Mouse (Mus musculus): Measurements from ENCODE around the gene Igflr1.
A peak's percentile ranks its signal among the peaks of the same experiment; 100 is the strongest.

Igflr1 gene

GRCm38 (mm10) chr7:30564970-30565571 lies at the start of gene Igflr1:
Gene Igflr1 (plus strand): TSS chr7:30565427.
- DNase-seq (ENCODE audit: low read depth), result no peak

- DNase-seq (ENCODE audit: low read depth), result no peak
These were observed 46.9 kb upstream of the Igflr1 start for GRCm38 (mm10) chr7:30518325-30518724.

DNA sequence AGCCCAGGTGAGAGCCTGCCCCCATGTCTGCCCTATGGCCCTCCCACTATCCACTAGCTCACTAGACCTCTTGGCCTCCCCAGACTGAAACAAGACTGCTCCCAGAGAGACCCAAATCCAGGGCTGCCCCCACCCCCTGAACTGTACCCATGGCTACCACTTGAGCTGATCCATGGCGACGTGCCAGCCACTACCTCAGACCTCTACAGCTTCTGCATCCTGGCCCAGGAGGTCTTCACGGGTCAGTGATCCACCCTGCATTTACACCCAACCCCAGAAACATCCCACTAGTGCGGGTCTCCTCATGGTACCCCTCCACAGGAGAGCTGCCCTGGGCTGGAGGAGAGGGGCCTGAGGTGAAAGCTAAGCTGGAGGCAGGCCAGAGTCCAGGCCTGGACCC lies 44.8 kb upstream of the Igflr1 start:
- DNase-seq (ENCODE audit: low read depth), result no peak

- DNase-seq (ENCODE audit: low read depth), result no peak
These were observed 44.4 kb upstream of the Igflr1 start for GRCm38 (mm10) chr7:30520856-30521255.

DNA sequence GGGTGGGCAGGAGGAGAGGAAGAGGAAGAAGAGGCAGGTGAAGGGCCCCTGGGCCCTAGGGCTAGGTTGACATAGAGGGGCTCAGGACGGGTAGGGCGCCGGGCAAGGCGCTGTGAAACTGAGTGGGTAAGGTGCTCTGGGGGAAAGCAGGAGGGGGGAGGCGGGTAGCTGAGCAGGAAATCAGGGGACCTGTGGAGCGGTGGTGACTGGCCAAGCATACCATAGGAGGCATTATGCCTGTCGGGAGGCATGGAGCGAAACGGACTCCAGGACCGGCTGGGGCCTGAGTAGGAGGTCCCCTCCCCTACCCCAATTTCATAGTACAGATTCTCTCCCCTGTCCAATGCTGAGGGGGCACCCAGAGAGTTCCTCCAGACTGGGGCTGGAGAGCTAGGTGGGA lies 42.4 kb upstream of the Igflr1 start:
- DNase-seq (ENCODE audit: low read depth), result no peak

- no peak for DNase-seq (ENCODE audit: low read depth)
These were observed 40.7 kb upstream of the Igflr1 start for GRCm38 (mm10) chr7:30524487-30524886.

DNA sequence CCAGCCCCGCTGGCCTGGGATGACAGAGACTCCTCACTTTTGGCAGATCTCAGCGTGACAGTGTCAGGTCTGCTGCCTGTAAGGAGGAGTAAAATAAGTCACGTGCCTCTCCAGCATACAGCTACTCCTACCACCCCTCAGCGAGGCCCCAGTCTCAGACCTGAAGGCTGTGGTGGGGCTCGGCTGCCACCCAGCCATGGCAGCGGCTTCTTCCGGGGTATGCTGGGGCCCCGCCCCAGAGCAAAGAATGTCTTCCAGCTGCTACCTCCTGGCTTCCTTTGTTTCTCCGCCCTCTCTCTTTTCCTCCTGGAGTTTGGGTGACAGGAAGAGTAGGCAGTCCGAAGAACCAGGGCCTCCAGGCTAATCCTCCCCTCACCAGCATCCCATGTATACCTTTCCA lies 39.3 kb upstream of the Igflr1 start:
- no peak for DNase-seq (ENCODE audit: low read depth)

DNA sequence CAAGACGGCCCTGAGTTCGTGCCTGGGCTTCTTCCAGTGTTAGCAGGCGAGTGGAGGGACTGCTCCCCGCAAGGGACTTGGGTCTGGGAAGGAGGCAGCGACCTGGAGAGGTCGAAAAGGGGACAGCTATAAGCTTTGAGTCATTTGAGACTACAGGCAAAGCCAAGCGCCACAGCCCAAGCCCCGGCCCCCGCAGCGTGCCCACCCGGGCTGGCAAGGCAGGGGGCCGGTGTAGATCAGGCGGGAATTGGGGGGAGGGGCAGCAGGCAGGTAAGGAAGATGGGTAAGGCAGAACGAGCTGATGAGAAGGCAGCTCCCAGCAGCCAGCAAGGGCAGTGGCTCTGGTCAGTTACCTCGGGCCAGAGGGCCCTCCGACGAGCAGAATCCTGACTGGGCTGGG lies 38.8 kb upstream of the Igflr1 start:
- DNase-seq (ENCODE audit: low read depth), result no peak

GRCm38 (mm10) chr7:30526981-30527380 lies 38.2 kb upstream of the Igflr1 start:
- no peak for DNase-seq (ENCODE audit: low read depth)

GRCm38 (mm10) chr7:30531291-30531815 lies 33.9 kb upstream of the Igflr1 start:
- DNase-seq (ENCODE audit: low read depth), result no peak

- DNase-seq (ENCODE audit: low read depth), result no peak
These were observed 32.3 kb upstream of the Igflr1 start for GRCm38 (mm10) chr7:30532931-30533330.

- no peak for DNase-seq (ENCODE audit: low read depth)
These were observed 31.1 kb upstream of the Igflr1 start for GRCm38 (mm10) chr7:30533941-30534632.

- DNase-seq (ENCODE audit: low read depth), result peak; percentile 99
These were observed 30.3 kb upstream of the Igflr1 start, which contains the start of gene Arhgap33 for GRCm38 (mm10) chr7:30534633-30535577. Gene Arhgap33 (minus strand): TSS chr7:30535060.

DNA sequence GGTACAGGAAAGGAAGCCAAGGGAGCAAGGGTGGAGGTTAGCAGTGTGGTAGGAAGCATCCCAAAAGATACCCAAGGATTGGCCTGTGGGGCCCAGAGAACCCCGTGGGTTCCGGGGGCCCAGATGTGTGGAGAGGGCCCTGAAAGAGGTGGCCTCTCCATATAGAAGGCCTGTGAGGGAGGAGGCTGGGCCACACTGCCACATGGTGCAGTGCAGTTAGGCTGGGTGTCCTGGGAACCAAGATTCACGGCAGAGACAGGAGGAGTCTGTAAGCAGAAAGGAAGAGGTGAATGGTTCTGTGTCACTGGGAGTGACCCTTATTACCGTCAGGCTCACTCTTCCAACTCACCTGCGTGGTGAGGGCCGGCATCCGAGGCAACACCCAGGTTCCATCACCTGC lies 24.7 kb upstream of the Igflr1 start:
- DNase-seq (ENCODE audit: low read depth), result no peak

DNA sequence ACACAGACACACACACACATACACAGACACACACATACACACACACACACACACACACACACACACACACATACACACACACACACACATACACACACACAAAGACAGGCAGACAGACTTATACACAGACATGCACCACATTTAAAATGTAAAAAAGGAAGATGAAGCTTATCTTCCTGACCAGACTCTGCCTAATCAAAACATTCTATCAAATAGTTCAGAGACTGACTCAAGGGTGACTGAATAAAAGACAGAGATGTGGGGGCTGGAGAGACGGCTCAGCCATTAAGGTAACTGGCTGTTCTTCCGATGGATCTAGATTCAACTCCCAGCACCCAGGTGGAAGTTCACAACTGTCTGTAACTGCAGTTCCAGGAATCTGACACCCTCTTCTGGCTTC lies 20.9 kb upstream of the Igflr1 start:
- DNase-seq (ENCODE audit: low read depth), result no peak

DNA sequence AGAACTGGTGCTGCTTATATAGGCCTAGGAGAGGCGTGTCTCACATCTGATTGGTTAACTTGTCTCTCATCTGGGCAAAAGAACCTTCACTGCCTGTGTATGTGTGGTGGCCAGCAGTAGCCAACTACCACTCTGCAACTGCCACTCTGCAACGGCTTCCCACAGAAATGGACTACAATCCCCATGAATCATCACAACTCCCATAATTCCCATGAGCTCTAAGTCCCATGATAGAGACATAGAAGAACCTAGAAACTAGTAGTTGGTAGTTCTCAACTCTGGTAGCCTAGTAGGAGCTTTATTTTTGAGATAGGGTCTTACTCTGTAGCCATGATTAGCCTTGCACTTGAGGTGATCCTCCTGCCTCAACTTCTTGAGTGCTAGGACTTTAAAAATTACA lies 15.3 kb upstream of the Igflr1 start:
- DNase-seq (ENCODE audit: low read depth), result no peak

- DNase-seq (ENCODE audit: low read depth), result no peak
These were observed 14.6 kb upstream of the Igflr1 start for GRCm38 (mm10) chr7:30550603-30551002.

DNA sequence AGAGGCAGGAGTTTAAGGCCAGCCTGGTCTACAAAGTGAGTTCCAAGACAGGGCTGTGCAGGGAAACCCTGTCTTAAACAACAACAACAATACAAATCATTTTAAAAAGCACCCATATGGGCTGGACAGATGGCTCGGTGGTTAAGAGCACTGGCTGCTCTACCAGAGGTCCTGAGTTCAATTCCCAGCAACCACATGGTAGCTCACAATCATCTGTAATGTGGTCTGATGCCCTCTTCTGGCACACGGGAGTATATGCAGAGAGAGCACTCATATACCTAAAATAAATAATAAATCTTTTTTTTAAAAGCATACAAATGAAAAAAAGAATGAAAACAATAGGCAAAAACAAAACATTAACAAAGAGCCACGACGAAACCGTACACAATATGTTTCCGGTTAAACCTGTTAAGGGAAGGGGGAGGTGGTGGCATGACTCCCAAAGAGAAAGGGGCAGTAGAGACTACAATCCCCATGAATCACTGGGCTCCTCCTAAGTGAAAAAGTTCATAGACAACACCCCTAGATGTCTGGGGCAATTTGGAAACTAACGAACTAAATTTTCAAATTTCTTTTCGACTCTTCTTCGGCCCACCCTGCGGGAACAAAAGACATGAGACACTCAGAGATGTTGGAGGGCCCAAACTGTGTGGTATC lies 13.7 kb upstream of the Igflr1 start:
- DNase-seq (ENCODE audit: low read depth), result no peak

DNA sequence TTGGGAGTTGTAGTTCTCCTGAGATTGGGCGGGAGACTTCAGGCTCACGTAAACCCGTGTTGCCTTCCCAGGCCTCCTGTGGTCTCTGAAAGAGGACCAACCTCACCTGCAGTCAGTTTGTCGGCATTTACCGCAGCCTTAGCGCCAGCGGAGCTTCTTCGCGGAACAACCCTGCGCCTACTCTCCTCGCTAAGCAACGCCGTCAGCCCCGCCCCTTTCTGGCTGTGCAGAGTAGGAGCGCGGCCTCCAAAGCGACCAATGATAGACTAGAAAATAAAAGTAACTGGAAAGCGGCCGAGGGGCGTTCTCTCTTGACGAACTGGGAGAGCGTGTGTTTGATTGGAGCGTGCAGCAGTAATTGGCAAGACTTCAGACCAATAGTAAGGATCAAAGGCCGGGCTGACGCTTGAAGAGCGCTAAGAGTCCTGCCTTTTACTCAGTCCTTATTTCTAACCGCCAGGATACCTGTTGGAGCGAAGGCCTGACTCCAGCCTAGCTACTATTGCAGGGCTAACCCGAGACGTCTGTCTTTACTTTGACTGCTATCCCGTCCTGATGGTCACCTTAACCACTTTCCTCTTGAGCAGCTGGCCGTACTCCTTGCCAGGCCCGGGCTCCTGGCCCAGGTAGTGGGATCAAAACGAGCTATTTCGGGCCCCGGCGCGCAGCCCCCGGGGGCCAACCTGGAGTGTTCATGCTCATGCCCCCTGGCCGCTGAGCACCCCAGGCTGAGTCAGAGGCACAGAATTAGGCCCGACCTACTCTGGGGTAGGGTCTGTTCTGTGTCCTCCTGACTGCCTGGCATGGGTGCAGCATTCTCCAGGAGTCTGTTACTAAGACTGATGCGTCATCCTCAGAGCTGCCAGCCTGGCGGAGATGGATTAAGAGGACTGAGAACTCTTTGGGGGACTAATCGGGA lies 12.9 kb upstream of the Igflr1 start, which contains the start of the genes Hspb6 and Proser3:
Gene Hspb6 (plus strand): TSS at position 77 of the 919 bp plus-strand sequence.
Gene Proser3 (minus strand): TSS at position 198 of the 919 bp plus-strand sequence.
- DNase-seq (ENCODE audit: low read depth), result peak; percentile 97

DNA sequence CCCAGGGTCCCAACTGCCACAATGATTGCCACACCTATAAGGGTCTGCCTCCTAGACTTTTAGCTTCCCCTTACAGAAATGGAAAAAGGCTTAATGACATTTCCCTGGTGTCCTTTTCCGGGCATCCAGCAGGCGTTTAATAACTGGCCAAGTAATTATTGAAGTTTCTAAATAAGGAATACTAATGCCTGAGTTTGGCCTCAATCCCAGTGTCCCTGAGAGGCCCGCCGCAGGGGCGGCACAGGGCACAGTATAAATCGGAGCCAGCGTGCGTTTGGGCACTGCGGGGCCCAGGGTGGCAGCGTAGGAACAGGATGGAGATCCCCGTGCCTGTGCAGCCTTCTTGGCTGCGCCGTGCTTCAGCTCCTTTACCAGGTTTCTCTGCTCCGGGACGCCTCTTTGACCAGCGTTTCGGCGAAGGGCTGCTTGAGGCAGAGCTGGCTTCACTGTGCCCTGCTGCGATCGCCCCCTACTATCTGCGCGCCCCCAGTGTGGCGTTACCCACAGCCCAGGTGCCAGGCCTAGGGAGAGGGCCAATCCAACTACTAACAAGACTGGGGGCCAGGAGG lies 12.1 kb upstream of the Igflr1 start:
- no peak for DNase-seq (ENCODE audit: low read depth)
